In genomic region chr5:106891773-106892172, GRCm38 (mm10) we compare ENCODE assay signal across 7 mouse cellular contexts. TPM values are rescaled to one million over a fixed set of nuclear protein-coding genes. Genes with fewer than 3 reads are reported as not detected.
DNase-seq lines count a peak whose midpoint lies in the region; TF ChIP-seq lines count a peak whose summit lies in the region.

No protein-coding gene starts in this region.

- TF ChIP-seq POLR2A in brain, embryonic 14.5 days (IDR thresholded peaks at IDR 0.05; ENCODE audit: borderline replicate concordance, extremely low read depth, insufficient read depth, insufficient read length, poor library complexity, severe bottlenecking) = no peak

- intact Hi-C loops in gastrocnemius, postnatal 36 days (cut with DNase I) = no loop called here

- TF ChIP-seq CTCF in brain, embryonic 14.5 days (IDR thresholded peaks at IDR 0.05; ENCODE audit: borderline replicate concordance, extremely low read depth, insufficient read depth, insufficient read length) = no peak

- peak; percentile 35 for DNase-seq in ovary, adult 18-20 months (ENCODE audit: low spot score)
- no peak for DNase-seq in ovary, postnatal 10 days (ENCODE audit: low spot score)
- peak; percentile 63 for DNase-seq in brain, embryonic 14.5 days (ENCODE audit: low read depth)
- peak; percentile 17 to 47 for DNase-seq in gastrocnemius, postnatal 36 days
- peak; percentile 15 for DNase-seq in layer of hippocampus, adult 9-11 months
- peak; percentile 24 to 33 for DNase-seq in spleen, postnatal 10 days (ENCODE audit: low spot score in 2 of 2)
- no peak for DNase-seq in urinary bladder, postnatal 4 days (ENCODE audit: low spot score in 2 of 2)

RNA-seq across cellular contexts. Expression of gene Hfm1, which starts 34.3 kb away (rescaled TPM):
- polyA plus RNA-seq in brain, embryonic 14.5 days (2012; rRNA removed) = 7.1 and 7.3 TPM in 2 replicates
- total RNA-seq in gastrocnemius, postnatal 36 days (2021) = not detected

Comparison
In these comparisons a context has a peak if more than half of its experiments do, and no peak if none do; other contexts are left out.
1. DNase-seq: peak in ovary, adult 18-20 months (single experiment), brain, embryonic 14.5 days (single experiment), gastrocnemius, postnatal 36 days (2 of 2), layer of hippocampus, adult 9-11 months (single experiment) and spleen, postnatal 10 days (2 of 2); none in ovary, postnatal 10 days (single experiment) and urinary bladder, postnatal 4 days (0 of 2).